9 mouse cellular contexts compared by ENCODE assay signal in genomic region chr11:76285431-76286075, GRCm38 (mm10). TPM values are rescaled to one million over a fixed set of nuclear protein-coding genes. Genes with fewer than 3 reads are reported as not detected.
DNase-seq lines count a peak whose midpoint lies in the region; ATAC-seq and TF ChIP-seq lines count a peak whose summit lies in the region.
"Had no signal": no experiment of that assay in that cellular context is flagged by ENCODE, and none has a peak within 500 bp of the region (broad histone marks: within the 10 kb centered on the region; RNA-seq: fewer than 3 reads in every experiment).

No protein-coding gene starts in this region.

- peaks cover 50% of the 10 kb centered on the region for H3K79me2 ChIP-seq in myocyte (ENCODE audit: control insufficient read depth, insufficient read depth)

- H3K4me1 ChIP-seq in midbrain, embryonic 10.5 days = peaks cover 51% of the 10 kb centered on the region
- no peaks in the 10 kb centered on the region for H3K4me1 ChIP-seq in midbrain, embryonic 16.5 days (ENCODE audit: control insufficient read depth, insufficient read depth, low read length)
- H3K4me1 ChIP-seq in forebrain, embryonic 16.5 days (replicated peaks; ENCODE audit: control insufficient read depth, insufficient read depth, low read length) = peaks cover 32% of the 10 kb centered on the region

- ATAC-seq in midbrain, embryonic 16.5 days = no peak
- no peak for ATAC-seq in forebrain, embryonic 16.5 days

- peaks cover 8% of the 10 kb centered on the region for H3K9me3 ChIP-seq in midbrain, embryonic 10.5 days (replicated peaks)
- H3K9me3 ChIP-seq in midbrain, embryonic 16.5 days (replicated peaks; ENCODE audit: control insufficient read depth, low read length, poor library complexity, severe bottlenecking) = no peaks in the 10 kb centered on the region
- no peaks in the 10 kb centered on the region for H3K9me3 ChIP-seq in forebrain, embryonic 16.5 days (ENCODE audit: control insufficient read depth, low read length)

- peak overlapping the region; percentile 77 for H3K27ac ChIP-seq in midbrain, embryonic 10.5 days (replicated peaks)
- no peak overlapping the region for H3K27ac ChIP-seq in midbrain, embryonic 16.5 days (ENCODE audit: low read length)
- H3K27ac ChIP-seq in forebrain, embryonic 16.5 days (ENCODE audit: low read length) = no peak overlapping the region
- H3K27ac ChIP-seq: hindbrain, embryonic 14.5 days had no signal

- no peak overlapping the region for H3K4me3 ChIP-seq in midbrain, embryonic 10.5 days
- H3K4me3 ChIP-seq in midbrain, embryonic 16.5 days (ENCODE audit: low read depth, low read length) = no peak overlapping the region
- H3K4me3 ChIP-seq in myocyte = no peak overlapping the region
- no peak overlapping the region for H3K4me3 ChIP-seq in forebrain, embryonic 16.5 days (replicated peaks; ENCODE audit: low read length)

- H3K9ac ChIP-seq in midbrain, embryonic 16.5 days (ENCODE audit: low read depth, low read length) = no peak overlapping the region
- H3K9ac ChIP-seq in forebrain, embryonic 16.5 days (replicated peaks; ENCODE audit: low read depth, low read length) = no peak overlapping the region
- H3K9ac ChIP-seq: hindbrain, embryonic 14.5 days had no signal

- no peak overlapping the region for H3ac ChIP-seq in myocyte (ENCODE audit: control insufficient read depth, insufficient read length)

- peaks cover 10% of the 10 kb centered on the region for H3K36me3 ChIP-seq in midbrain, embryonic 10.5 days
- no peaks in the 10 kb centered on the region for H3K36me3 ChIP-seq in midbrain, embryonic 16.5 days (ENCODE audit: control insufficient read depth, insufficient read depth, low read length)
- H3K36me3 ChIP-seq in myocyte (ENCODE audit: control insufficient read depth, insufficient read depth) = no peaks in the 10 kb centered on the region
- H3K36me3 ChIP-seq in forebrain, embryonic 16.5 days (ENCODE audit: control insufficient read depth, insufficient read depth) = no peaks in the 10 kb centered on the region

- TF ChIP-seq POLR2A in myocyte (IDR thresholded peaks at IDR 0.05; ENCODE audit: insufficient read length, low read depth) = no peak

- no peak overlapping the region for H3K4me2 ChIP-seq in midbrain, embryonic 16.5 days (ENCODE audit: low read length)
- H3K4me2 ChIP-seq in myocyte (ENCODE audit: low read depth) = peak overlapping the region; percentile 79
- no peak overlapping the region for H3K4me2 ChIP-seq in forebrain, embryonic 16.5 days (ENCODE audit: low read length)
- H3K4me2 ChIP-seq: hindbrain, embryonic 14.5 days had no signal

- WGBS in midbrain, embryonic 10.5 days = 70% methylated on average over 7 of the region's 7 CpGs
- WGBS in midbrain, embryonic 16.5 days = 71% methylated on average over 7 of the region's 7 CpGs
- WGBS in forebrain, embryonic 16.5 days = 81% methylated on average over 7 of the region's 7 CpGs

- intact Hi-C loops in heart, postnatal 14 days (cut with DNase I) = no loop called here

- H3K27me3 ChIP-seq in midbrain, embryonic 10.5 days (ENCODE audit: low read depth, poor library complexity, severe bottlenecking) = no peaks in the 10 kb centered on the region
- no peaks in the 10 kb centered on the region for H3K27me3 ChIP-seq in midbrain, embryonic 16.5 days (ENCODE audit: control insufficient read depth, insufficient read depth, low read depth, low read length)
- H3K27me3 ChIP-seq in myocyte (ENCODE audit: control insufficient read depth, insufficient read depth, insufficient read length) = no peaks in the 10 kb centered on the region
- H3K27me3 ChIP-seq in forebrain, embryonic 16.5 days (replicated peaks; ENCODE audit: control insufficient read depth, insufficient read depth, low read length) = no peaks in the 10 kb centered on the region

- no peak for DNase-seq in midbrain, embryonic 10.5 days (ENCODE audit: low spot score)
- peak; percentile 56 for DNase-seq in adrenal gland, postnatal 25 days
- peak; percentile 37 to 47 for DNase-seq in heart, postnatal 14 days
- DNase-seq in left cerebral cortex, adult 8-10 months (ENCODE audit: low spot score in 2 of 2) = no peak
- DNase-seq: liver had no signal

TF ChIP-seq in myocyte, 11 proteins besides CTCF, POLR2A, EP300 and RAD21:
- no peak for TF ChIP-seq E2F4 (IDR thresholded peaks at IDR 0.05; ENCODE audit: insufficient read depth)
- TF ChIP-seq TCF12 (IDR thresholded peaks at IDR 0.05; ENCODE audit: insufficient read depth, poor library complexity, severe bottlenecking) = peak; percentile 49
- TF ChIP-seq POLR2AphosphoS2 (IDR thresholded peaks at IDR 0.05; ENCODE audit: insufficient read length, low read depth) = no peak
- peak in 1 of 3 experiments; percentile 77 for TF ChIP-seq MYOG (IDR thresholded peaks at IDR 0.05; ENCODE audit: control insufficient read depth in 1 of 3, insufficient read depth in 1 of 3, insufficient read length in 2 of 3, low read depth in 2 of 3)
- peak; percentile 1 for TF ChIP-seq TCF3 (IDR thresholded peaks at IDR 0.05; ENCODE audit: insufficient read length, low read depth)
- 0 out of 2 replicates have a peak, but pooled peaks have one; percentile 15 for TF ChIP-seq CEBPB (IDR thresholded peaks at IDR 0.05; ENCODE audit: insufficient read depth, poor library complexity, severe bottlenecking)
- TF ChIP-seq MYOD1 (IDR thresholded peaks at IDR 0.05; ENCODE audit: control insufficient read depth in 1 of 3, insufficient read length in 2 of 3, low read depth in 2 of 3) = peak in 2 of 3 experiments; percentile 29 to 77

RNA-seq across cellular contexts. Expression of gene Glod4, which starts 42.0 kb away (rescaled TPM):
- polyA plus RNA-seq in midbrain, embryonic 10.5 days (2016; fragmentation: Nextera tagmentation; extraction: Ambion mirVana) = 130 and 135 TPM in 2 replicates
- polyA plus RNA-seq in midbrain, embryonic 16.5 days (2015; fragmentation: Nextera tagmentation; extraction: Ambion mirVana) = 121 and 123 TPM in 2 replicates
- total RNA-seq in adrenal gland, postnatal 25 days (2021) = 94.1 and 99.7 TPM in 2 replicates
- 10 to 100 TPM; 37.7 to 44.7 TPM for total RNA-seq in heart, postnatal 14 days (2021)
- 55.2 TPM for polyA plus RNA-seq in myocyte (2012; fragmentation: generic; extraction: Trizol)
- total RNA-seq in left cerebral cortex, adult 8-10 months (2022) = 10 to 100 TPM; 57.4 to 69.0 (median 60.8) TPM
- polyA plus RNA-seq in forebrain, embryonic 16.5 days (2015; fragmentation: Nextera tagmentation; extraction: Ambion mirVana) = 127 and 129 TPM in 2 replicates

RNA-seq across cellular contexts. Expression of gene Mrm3, which starts 42.0 kb away (rescaled TPM):
- polyA plus RNA-seq in midbrain, embryonic 10.5 days (2016; fragmentation: Nextera tagmentation; extraction: Ambion mirVana) = 23.4 and 24.5 TPM in 2 replicates
- 25.4 and 26.5 TPM in 2 replicates for polyA plus RNA-seq in midbrain, embryonic 16.5 days (2015; fragmentation: Nextera tagmentation; extraction: Ambion mirVana)
- 17.8 and 18.6 TPM in 2 replicates for total RNA-seq in adrenal gland, postnatal 25 days (2021)
- 10 to 100 TPM; 20.6 to 22.8 TPM for total RNA-seq in heart, postnatal 14 days (2021)
- polyA plus RNA-seq in myocyte (2012; fragmentation: generic; extraction: Trizol) = 17.8 TPM
- total RNA-seq in left cerebral cortex, adult 8-10 months (2022) = 10 to 100 TPM; 12.5 to 19.1 (median 18.6) TPM
- 21.8 and 24.6 TPM in 2 replicates for polyA plus RNA-seq in forebrain, embryonic 16.5 days (2015; fragmentation: Nextera tagmentation; extraction: Ambion mirVana)

Comparison
In these comparisons a context has a peak if more than half of its experiments do, and no peak if none do; other contexts are left out.
1. DNase-seq: peak in adrenal gland, postnatal 25 days (single experiment) and heart, postnatal 14 days (2 of 2); none in midbrain, embryonic 10.5 days (single experiment) and left cerebral cortex, adult 8-10 months (0 of 2).